Mouse (Mus musculus): Measurements from ENCODE around the gene Klhl4.

The Klhl4 gene

GRCm38 (mm10) chrX:114473782-114474731, at the start of gene Klhl4:
Gene Klhl4 (plus strand): TSS chrX:114474333.
- in situ Hi-C loops (cut with MboI; ENCODE audit: unreplicated experiment in 2 of 2): no loop called here

GRCm38 (mm10) chrX:114484153-114484552, 10.0 kb downstream of the Klhl4 start:
- in situ Hi-C loops (cut with MboI; ENCODE audit: unreplicated experiment in 2 of 2): no loop called here

GRCm38 (mm10) chrX:114486691-114487090, 12.6 kb downstream of the Klhl4 start:
- in situ Hi-C loops (cut with MboI; ENCODE audit: unreplicated experiment in 2 of 2): no loop called here

GRCm38 (mm10) chrX:114558141-114558540, 84.0 kb downstream of the Klhl4 start:
- in situ Hi-C loops (cut with MboI; ENCODE audit: unreplicated experiment in 2 of 2): loop anchor here (10.0 to 25.0 kb wide), 2 partner anchors 1603 to 1621 kb away; no protein-coding TSS in a partner anchor

- in situ Hi-C loops (cut with MboI; ENCODE audit: unreplicated experiment in 2 of 2): no loop called here
Observed at GRCm38 (mm10) chrX:114582311-114582710, 108.2 kb downstream of the Klhl4 start.
